Mouse (Mus musculus) hindbrain, embryonic 11.5 days (tissue): ENCODE results near the gene Tfdp1. TPM values are rescaled to one million over a fixed set of nuclear protein-coding genes. Genes with fewer than 3 reads are reported as not detected.

Source experiments
- ATAC-seq: fragments of 200-750 bp; cut with Nextera tagmentation; 2 replicates; pipeline ENCODE4 v1.8.0; 2017; ENCODE audit warnings: mild to moderate bottlenecking, moderate TSS enrichment, moderate library complexity; ENCODE audit not compliant: low FRiP score
- DNase-seq: peaks from one replicate; pipeline ENCODE4 v3.0.0-alpha.2; 2015; ENCODE audit warnings: low spot score
- H3K27ac ChIP-seq: fragments of 300-500 bp; sonication (generic); 2 replicates; pipeline ENCODE4 v1.5.1; 2014; ENCODE audit warnings: mild to moderate bottlenecking, low read depth, low read length
- H3K27me3 ChIP-seq: fragments of 300-500 bp; sonication (generic); 2 replicates; pipeline ENCODE4 v1.6.1; 2014; ENCODE audit warnings: mild to moderate bottlenecking, low read length, moderate library complexity, mixed read lengths; ENCODE audit not compliant: control insufficient read depth, insufficient read depth
- H3K36me3 ChIP-seq: fragments of 300-500 bp; sonication (generic); 2 replicates; pipeline ENCODE4 v1.6.1; 2014; ENCODE audit warnings: mild to moderate bottlenecking, low read length, moderate library complexity, mixed read lengths; ENCODE audit not compliant: control insufficient read depth, insufficient read depth
- H3K4me1 ChIP-seq: fragments of 300-500 bp; sonication (generic); replicated peaks from 2 replicates; pipeline ENCODE4 v1.6.1; 2014; ENCODE audit warnings: low read length, mixed read lengths; ENCODE audit not compliant: control insufficient read depth, insufficient read depth
- H3K4me2 ChIP-seq: fragments of 300-500 bp; sonication (generic); replicated peaks from 2 replicates; pipeline ENCODE4 v1.6.1; 2014; ENCODE audit warnings: mild to moderate bottlenecking, low read depth, low read length
- H3K4me3 ChIP-seq: fragments of 300-500 bp; sonication (generic); 2 replicates; pipeline ENCODE4 v1.5.1; 2014; ENCODE audit warnings: low read depth, low read length
- H3K9ac ChIP-seq: fragments of 300-500 bp; sonication (generic); 2 replicates; pipeline ENCODE4 v1.6.1; 2014; ENCODE audit warnings: low read depth, low read length
- H3K9me3 ChIP-seq: fragments of 300-500 bp; sonication (generic); 2 replicates; pipeline ENCODE4 v1.6.1; 2016; ENCODE audit warnings: low read length; ENCODE audit not compliant: control insufficient read depth
- WGBS: fragments of 180-500 bp; shearing (Covaris S2); extraction: QIAGEN DNeasy Blood & Tissue Kit; methylation state at CpG from one replicate; pipeline ENCODE4 v1.1.7; 2014; 5-methylcytosine and 5-hydroxymethylcytosine counted together
- polyA plus RNA-seq: library from polyadenylated mRNA; unstranded; fragments of >200 nt; fragmentation: Nextera tagmentation; extraction: Ambion mirVana; gene quantifications from 2 replicates; pipeline ENCODE4 v1.2.1, GENCODE M21; 2014

The Tfdp1 gene
- polyA plus RNA-seq, 1 experiment from 2014 or later, result 175 TPM

- Histone ChIP-seq H3K4me1 (peaks cover 4% of the 10 kb centered on the region; the same call in 1 of the 2 replicates), H3K4me2 (peak overlapping the region; percentile 25; the same call in 1 of the 2 replicates), H3K27ac (no peak overlapping the region), H3K9me3 (no peaks in the 10 kb centered on the region), H3K36me3 (peaks cover 8% of the 10 kb centered on the region; the same call in 1 of the 2 replicates), H3K9ac (peak overlapping the region; percentile 40; the same call in 1 of the 2 replicates), H3K4me3 (no peak overlapping the region), H3K27me3 (no peaks in the 10 kb centered on the region)
- ATAC-seq, result no peak
- no peak for DNase-seq
- WGBS, result 89% methylated on average over 8 of the region's 8 CpGs
These were observed 2.1 kb downstream of the Tfdp1 start for GRCm38 (mm10) chr8:13340650-13341049.

DNA sequence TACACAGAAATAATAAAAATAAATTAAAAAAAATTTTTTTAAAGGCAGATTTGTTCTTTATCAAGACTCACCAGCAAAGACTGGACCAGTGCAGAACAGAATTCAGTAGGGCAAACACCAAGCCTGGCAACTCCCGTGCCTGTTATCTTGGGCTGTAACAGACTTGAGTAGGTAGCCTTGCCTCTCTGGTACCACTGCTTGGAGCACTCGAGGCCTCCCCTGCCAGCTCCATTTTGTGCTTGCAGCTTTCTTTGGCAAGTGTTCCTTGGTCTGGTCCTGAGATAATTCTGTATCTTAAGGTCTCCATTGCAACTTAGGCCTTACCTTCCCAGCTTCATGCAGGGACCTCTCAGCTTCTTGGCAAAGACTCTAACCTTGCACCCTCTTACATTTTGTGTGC is 3.8 kb downstream of the Tfdp1 start:
- ATAC-seq (no peak), DNase-seq (no peak)
- Histone ChIP-seq H3K9me3 (no peaks in the 10 kb centered on the region), H3K36me3 (peaks cover 12% of the 10 kb centered on the region; the same call in 1 of the 2 replicates), H3K9ac (no peak overlapping the region), H3K4me3 (no peak overlapping the region), H3K4me1 (peaks cover 4% of the 10 kb centered on the region; the same call in 1 of the 2 replicates), H3K4me2 (no peak overlapping the region), H3K27me3 (no peaks in the 10 kb centered on the region), H3K27ac (no peak overlapping the region)
- 85% methylated on average over 2 of the region's 2 CpGs for WGBS

GRCm38 (mm10) chr8:13343134-13343533 is 4.6 kb downstream of the Tfdp1 start:
- Histone ChIP-seq H3K27me3 (no peaks in the 10 kb centered on the region), H3K4me1 (peaks cover 4% of the 10 kb centered on the region; the same call in 1 of the 2 replicates), H3K4me2 (no peak overlapping the region), H3K36me3 (peaks cover 12% of the 10 kb centered on the region; the same call in 1 of the 2 replicates), H3K4me3 (no peak overlapping the region), H3K9ac (no peak overlapping the region), H3K9me3 (no peaks in the 10 kb centered on the region), H3K27ac (no peak overlapping the region)
- WGBS, result 92% methylated on average over 4 of the region's 4 CpGs
- DNase-seq (no peak), ATAC-seq (no peak)

DNA sequence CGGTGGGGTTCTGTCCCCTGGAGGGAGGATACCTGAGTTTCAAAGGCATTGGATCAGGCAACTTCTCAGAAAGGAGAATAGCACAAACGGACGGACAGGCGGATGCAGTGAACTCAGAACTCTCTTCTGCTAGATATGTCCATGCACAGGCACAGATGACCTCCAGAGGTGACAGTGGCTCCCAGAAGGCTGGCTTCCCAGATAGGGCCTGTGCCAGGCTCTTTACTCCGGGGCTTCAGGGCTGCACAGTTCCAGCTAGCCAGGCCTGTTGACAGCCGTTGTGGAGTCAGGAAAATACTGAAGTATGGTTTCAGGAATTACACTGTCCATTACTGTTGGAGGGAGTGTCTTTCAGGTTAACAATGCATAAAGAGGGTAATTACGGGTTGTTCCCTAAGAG is 11.5 kb downstream of the Tfdp1 start:
- WGBS, result 89% methylated on average over 7 of the region's 7 CpGs
- Histone ChIP-seq H3K9ac (no peak overlapping the region), H3K4me1 (no peaks in the 10 kb centered on the region), H3K27ac (no peak overlapping the region), H3K4me3 (no peak overlapping the region), H3K36me3 (0 out of 2 replicates have a peak, but pooled peaks cover 8% of the 10 kb centered on the region), H3K4me2 (no peak overlapping the region), H3K27me3 (no peaks in the 10 kb centered on the region), H3K9me3 (no peaks in the 10 kb centered on the region)
- DNase-seq (no peak), ATAC-seq (no peak)

- 93% methylated on average over 5 of the region's 5 CpGs for WGBS
- Histone ChIP-seq H3K4me3 (no peak overlapping the region), H3K27me3 (no peaks in the 10 kb centered on the region), H3K9ac (no peak overlapping the region), H3K27ac (no peak overlapping the region), H3K9me3 (no peaks in the 10 kb centered on the region), H3K4me2 (no peak overlapping the region), H3K4me1 (no peaks in the 10 kb centered on the region), H3K36me3 (0 out of 2 replicates have a peak, but pooled peaks cover 6% of the 10 kb centered on the region)
- ATAC-seq, result no peak
- no peak for DNase-seq
These were observed 13.0 kb downstream of the Tfdp1 start for GRCm38 (mm10) chr8:13351593-13351992.

- Histone ChIP-seq H3K27ac (no peak overlapping the region), H3K4me1 (no peaks in the 10 kb centered on the region), H3K9ac (no peak overlapping the region), H3K9me3 (no peaks in the 10 kb centered on the region), H3K27me3 (no peaks in the 10 kb centered on the region), H3K4me2 (no peak overlapping the region), H3K4me3 (no peak overlapping the region), H3K36me3 (0 out of 2 replicates have a peak, but pooled peaks cover 5% of the 10 kb centered on the region)
- ATAC-seq, result no peak
- 93% methylated on average over 8 of the region's 8 CpGs for WGBS
- no peak for DNase-seq
These were observed 14.1 kb downstream of the Tfdp1 start for GRCm38 (mm10) chr8:13352601-13353000.

GRCm38 (mm10) chr8:13353155-13353833 is 14.7 kb downstream of the Tfdp1 start:
- Histone ChIP-seq H3K9me3 (no peaks in the 10 kb centered on the region), H3K4me3 (no peak overlapping the region), H3K4me2 (no peak overlapping the region), H3K4me1 (no peaks in the 10 kb centered on the region), H3K27ac (no peak overlapping the region), H3K36me3 (peaks cover 11% of the 10 kb centered on the region), H3K27me3 (no peaks in the 10 kb centered on the region), H3K9ac (no peak overlapping the region)
- ATAC-seq (no peak), DNase-seq (no peak)
- 91% methylated on average over 9 of the region's 9 CpGs for WGBS

GRCm38 (mm10) chr8:13353883-13354282 is 15.3 kb downstream of the Tfdp1 start:
- Histone ChIP-seq H3K4me2 (no peak overlapping the region), H3K27me3 (no peaks in the 10 kb centered on the region), H3K9ac (no peak overlapping the region), H3K27ac (no peak overlapping the region), H3K9me3 (no peaks in the 10 kb centered on the region), H3K36me3 (peaks cover 8% of the 10 kb centered on the region), H3K4me1 (no peaks in the 10 kb centered on the region), H3K4me3 (no peak overlapping the region)
- ATAC-seq (no peak), DNase-seq (no peak)
- 92% methylated on average over 4 of the region's 4 CpGs for WGBS

DNA sequence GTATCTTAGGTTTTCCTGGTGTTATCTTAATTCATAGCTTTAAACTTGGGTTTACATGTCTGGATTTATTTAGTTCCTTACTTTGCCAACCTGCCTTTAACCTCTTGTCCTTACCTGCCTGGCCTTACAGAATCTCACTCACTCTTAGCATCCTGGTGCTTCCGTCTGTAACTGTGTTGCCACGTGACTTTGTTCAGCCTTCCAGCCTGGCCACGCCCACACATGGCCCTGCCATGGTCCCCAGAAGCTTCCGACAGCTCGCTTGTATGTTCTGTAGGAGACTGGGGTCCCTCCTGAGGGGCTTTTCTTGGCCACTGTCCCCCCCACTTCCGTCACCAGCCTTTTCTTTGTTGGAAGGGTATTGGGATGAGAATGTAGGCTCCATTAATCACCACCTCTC is 17.7 kb downstream of the Tfdp1 start:
- Histone ChIP-seq H3K36me3 (peaks cover 22% of the 10 kb centered on the region), H3K27me3 (no peaks in the 10 kb centered on the region), H3K9ac (no peak overlapping the region), H3K27ac (no peak overlapping the region), H3K4me2 (no peak overlapping the region), H3K4me1 (no peaks in the 10 kb centered on the region), H3K9me3 (no peaks in the 10 kb centered on the region), H3K4me3 (no peak overlapping the region)
- WGBS, result 85% methylated on average over 6 of the region's 6 CpGs
- DNase-seq (no peak), ATAC-seq (no peak)
